Mouse (Mus musculus) spleen, postnatal 14 days (tissue): ENCODE measurements around the gene Myo1e.

Source experiments
- DNase-seq, 2 experiments: peaks; one replicate each; pipeline ENCODE4 v3.0.0; 2021 to 2022; ENCODE audit warnings: low spot score in 2 of 2

The Myo1e gene

DNA sequence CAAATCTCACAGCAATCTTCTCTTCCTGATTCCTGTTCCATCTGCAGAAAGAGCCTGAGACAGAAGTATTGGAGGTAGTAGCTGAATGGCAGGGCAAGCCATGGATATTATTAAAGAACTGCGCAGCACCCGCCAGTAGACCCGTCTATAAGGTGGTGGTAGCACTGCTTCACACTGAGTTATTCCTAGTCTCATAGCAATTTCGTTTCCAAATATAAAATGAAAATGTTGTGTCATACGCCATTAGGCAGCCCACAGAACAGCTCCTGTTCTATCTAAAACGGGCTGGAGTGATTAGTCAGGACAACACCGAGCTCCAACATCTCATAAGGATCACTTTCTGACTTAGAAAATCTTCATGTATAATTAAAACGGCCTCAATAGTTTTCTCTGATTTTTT is 157.6 kb downstream of the Myo1e start:
- no peak for DNase-seq

DNA sequence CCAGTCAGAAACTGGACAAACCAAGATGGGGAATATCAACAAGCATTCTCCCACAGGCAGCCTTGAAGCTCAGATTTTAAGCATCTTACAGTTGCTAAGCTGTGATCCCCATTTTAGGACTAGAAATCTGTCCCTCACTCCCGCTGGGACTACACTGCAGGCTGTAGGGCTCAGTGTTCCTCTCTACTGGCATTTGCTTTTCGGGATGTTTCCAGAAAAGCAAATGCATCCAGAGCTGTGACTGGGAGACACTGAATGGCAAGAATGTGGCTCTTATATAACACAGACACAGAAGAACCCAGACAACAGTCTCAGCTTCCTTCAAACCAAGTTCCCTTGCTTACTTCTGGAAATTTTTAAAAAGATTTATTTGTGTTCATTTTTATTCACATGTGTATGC is 158.8 kb downstream of the Myo1e start:
- DNase-seq = no peak

DNA sequence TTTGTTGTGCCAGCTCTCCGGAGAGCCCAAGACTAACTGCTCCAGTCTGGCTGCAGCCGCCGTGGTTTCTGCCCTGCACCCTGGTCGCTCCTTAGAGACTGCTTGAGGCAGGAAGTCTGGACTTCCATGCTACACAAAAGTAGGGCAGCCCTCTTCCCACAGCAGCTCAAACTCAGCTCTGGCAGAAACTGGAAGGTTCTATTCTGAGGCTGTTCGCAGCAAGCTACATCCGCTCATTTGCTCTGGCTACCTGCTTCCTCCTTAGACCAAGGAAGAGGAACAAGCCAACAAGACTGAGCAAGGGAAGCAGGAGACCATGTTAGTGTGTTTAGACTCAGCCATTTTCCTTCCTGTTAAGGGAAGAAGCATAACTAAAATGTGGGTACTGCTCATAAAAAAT is 159.7 kb downstream of the Myo1e start:
- no peak for DNase-seq

DNA sequence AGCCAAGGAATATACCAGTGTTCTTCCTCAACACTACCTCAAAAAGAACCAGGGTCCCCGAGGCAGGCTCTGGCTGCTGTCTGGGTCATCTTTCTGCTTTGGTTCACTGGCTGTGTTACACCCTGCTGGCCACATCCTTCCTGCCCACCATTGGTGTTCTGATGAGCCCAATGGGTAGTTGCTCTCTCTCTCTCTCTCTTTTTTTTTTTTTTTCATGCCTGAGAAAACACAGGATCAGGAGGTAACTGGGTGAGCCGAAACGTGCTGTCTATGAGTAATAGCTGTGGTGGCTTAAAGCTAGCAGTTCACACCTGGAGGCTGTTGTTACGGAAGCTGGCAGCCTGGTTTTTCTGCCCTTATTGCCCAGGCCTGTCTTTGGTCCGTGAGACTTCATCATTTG is 164.5 kb downstream of the Myo1e start:
- no peak for DNase-seq

DNA sequence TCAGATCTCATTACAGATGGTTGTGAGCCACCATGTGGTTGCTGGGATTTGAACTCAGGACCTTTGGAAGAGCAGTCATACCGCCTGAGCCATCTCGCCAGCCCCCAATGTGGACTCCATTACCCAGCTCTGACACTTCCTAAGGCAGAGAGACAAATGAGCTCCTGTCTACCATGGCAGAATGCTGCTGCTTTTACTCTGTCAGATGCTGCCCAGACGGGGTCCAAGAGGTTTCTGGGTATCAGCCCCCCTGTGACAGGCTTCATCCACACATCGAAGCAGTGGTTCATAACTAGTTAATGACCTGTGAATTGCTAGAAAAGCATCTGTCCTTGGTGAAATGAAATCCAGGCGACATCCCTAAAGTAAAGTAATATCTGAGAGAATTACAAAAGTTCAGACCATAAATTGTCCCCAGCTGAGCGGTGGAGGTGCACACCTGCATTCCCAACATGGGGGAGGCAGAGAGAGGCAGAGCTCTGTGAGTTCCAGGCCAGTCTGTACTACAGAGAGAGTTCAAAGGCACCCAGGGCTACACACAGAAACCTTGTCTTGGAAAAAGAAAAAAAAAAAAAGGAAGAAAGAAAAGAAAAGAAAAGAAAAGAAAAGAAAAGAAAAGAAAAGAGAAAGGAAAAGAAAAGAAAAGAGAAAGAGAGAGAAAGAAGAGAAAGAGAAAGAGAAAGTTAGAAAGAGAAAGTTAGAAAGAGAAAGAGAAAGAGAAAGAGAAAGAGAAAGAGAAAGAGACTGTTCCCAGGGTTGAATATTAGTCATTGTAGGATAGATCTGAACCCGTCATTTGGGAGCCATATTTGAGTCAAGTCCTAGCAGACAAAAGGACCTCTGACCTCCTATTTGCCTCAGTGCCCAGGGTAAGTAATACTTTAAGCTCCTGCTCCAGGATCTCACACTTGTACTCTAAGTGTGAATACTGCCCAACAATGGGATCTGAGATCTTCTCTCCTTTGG is 172.6 kb downstream of the Myo1e start:
- no peak for DNase-seq

DNA sequence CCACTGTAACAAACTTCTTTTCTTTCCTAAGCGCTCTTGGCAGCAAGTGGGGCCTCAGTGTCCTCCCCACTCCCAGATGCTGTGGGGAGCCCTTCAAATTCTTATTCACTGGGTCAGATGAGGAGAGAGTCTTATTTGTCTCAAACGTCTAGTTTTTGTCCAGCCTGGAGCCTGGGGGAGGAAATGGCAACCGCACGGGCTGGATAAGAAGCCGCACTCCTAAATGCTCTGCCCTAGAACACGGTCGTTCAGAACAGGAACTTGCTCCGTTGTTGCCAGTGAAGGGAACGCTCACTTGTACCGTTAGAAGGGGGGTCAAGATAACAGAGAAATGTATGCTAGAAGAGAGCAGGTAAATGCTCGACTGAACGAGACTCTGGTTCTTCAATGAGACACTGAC is 174.9 kb downstream of the Myo1e start:
- DNase-seq = no peak

DNA sequence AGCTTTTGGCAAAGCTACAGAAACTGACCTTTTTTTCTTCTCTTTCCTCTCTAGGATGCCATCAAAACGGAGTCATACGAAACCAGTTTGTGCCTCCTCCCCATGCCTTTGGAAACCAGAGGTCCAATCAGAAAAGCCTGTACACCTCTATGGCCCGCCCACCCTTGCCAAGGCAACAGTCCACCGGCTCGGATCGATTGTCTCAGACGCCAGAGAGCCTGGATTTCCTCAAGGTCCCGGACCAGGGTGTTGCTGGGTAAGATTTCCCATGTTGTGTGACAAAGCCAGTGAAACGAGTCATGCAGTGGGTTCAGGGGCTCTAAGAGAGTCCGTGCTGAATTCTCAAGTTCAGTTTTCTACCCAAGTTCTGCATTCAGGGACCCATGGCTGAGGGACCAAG is 176.6 kb downstream of the Myo1e start:
- DNase-seq = no peak

DNA sequence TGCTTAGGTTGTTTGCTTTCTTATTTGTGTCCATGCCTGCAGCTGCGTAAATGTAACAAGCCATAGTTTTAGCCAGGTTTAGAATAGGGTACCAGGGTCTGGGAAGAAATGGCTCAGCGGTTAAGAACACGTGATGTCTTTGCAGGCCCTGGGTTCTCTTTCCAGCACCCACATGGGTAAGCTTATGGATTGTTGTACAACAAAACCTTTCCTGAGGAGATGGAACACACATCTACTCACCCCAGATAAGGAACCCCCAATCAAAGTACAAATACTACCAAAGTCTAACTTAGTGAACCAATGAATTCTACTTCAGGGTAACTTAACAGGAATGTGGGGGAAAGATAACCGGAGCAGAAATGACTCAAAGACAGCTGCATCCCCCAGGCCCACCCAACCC is 177.3 kb downstream of the Myo1e start:
- no peak for DNase-seq

DNA sequence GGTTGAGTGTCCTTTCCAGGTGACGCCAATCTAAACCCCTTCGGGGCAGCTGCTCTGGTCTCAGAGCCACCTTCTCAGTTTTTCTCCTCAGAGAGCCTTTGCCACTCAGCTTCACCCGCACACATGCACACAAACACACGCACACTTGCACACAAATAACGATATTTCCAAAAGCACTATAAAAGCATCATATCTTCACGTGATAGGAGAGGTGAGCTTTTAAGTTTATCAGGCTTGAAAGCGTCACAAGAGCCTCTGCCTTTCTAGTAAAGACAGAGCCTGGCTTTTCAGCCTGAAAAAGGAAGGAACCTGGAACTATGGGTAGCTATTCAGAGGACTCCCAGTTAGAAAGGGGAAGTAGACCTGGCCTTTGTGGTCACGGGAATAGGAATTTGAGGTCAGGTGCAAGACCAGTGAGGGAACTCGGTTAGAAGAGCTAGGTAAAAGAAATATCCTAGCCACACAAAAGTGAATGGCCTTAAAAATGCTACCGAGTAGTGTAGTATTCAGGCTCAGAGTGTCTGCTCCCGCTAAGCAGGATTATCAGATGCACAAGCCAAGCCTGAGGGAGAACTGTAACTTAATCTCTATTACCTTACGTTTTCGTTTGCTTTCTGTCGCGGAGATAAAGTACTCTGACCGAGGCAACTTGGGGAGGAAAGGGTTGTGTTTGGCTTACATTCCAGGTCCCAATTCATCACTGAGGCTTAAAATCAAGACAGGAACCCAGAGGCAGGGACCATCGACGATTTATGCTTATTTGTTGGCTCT is 178.0 kb downstream of the Myo1e start:
- DNase-seq = no peak

DNA sequence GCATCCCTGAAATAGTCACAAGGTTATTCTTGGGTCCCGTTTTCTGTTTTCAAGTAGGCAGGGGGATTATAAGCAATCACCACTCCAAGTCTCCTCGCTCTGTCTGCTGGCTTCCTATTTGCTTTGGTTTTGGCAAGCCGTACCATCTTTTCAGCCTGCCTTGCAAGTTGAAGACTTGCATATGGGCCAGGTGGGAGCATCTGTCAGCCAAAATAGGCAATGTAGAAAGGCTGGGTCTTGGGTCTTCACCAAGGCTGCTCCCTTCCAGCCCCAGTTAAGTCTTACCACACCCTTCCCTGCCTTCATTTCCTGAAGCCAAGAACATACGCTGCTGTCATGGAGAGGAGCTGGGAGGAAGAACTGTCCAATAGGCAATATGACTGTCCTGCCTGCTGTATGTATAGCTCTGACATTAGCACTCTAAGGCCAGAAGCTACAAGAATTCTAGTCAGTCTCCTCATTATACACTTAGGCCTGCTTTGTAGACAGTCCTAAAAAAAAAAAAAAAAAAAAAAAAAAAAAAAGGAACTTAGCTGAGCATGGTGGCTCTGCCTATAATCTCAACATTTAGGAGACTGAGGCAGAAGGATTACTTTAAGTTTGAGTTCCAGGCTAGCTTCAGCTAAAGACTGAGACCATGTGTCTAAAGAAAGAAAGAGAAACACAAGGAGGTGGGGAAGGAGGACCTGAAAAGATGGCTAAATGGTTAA is 180.4 kb downstream of the Myo1e start:
- DNase-seq = no peak

DNA sequence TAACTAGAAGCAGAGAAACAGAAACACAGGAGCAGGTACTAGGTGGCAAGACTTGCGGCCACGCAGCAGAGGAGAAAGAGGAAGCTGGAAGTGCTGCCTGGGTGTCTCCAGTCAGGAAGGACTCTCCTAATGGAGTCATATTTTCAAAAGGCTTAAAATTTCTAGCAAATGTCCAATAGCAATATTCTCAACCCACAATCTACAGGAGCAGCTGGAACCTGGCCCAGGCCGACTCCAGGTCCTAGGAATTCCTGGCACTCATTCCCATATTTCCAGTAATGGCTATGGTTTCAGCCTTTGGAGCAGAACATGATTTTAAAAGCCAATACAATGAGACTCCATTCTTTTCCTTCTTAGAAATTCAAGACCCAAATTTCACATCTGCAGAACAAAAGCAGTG is 182.4 kb downstream of the Myo1e start:
- no peak for DNase-seq

DNA sequence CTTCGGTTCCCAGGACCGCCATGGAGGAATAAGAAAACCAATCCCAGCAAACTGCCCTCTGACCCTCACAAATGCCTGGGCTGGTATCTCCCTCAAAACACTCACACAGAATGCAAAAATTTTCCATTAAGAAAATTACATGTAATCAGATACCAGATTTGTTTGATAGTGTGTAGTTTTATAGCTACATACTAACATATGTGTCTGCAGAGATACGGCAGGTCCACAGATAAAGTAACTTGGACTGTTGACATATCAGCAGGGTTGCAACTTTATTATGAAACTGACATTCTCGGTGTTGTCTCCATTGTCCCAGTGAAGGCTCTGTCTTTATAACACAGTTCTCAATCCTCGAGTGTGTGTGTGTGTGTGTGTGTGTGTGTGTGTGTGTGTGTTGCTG is 183.9 kb downstream of the Myo1e start:
- no peak for DNase-seq

DNA sequence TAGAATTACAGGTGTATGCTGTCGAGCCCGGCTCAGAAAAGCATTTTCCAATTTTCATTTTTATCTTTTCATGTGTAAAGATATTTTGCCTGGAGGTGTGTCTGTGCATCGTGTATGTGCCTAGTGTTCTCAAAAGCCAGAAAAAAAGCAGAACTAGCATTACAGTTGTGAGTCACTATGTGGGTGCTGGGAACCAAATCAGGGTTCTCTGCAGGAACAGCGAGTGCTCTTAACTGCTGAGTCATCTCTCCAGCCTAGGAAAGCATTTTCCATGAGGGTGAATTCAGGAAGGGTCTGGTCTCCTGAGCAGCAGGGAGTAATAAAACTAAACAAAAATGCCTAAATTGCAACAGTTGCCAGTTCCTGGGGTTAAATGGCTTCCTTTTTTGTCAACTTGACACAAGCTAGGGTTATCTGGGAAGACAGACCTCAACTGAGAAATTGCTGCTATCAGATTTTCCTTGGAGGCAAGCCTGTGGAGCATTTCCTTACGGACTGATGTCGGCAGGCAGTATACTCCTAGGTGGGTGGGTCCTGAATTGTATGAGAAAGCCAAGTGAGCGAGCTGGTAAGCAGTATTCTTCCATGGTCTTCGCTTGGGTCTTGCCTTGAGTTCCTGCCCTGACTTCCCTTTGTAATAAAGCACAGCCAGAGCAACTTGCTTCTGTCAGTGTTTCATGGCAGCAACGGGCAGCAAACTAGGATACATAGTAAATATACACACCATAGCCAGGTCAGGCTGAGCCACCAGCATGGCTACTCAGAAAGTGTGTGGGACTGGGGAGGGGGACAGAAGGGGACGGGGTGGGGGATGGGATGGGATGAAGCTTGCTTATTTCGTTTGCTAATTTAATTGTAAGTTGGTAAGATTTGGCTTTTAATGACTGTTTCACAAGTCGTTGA is 184.8 kb downstream of the Myo1e start:
- no peak for DNase-seq

DNA sequence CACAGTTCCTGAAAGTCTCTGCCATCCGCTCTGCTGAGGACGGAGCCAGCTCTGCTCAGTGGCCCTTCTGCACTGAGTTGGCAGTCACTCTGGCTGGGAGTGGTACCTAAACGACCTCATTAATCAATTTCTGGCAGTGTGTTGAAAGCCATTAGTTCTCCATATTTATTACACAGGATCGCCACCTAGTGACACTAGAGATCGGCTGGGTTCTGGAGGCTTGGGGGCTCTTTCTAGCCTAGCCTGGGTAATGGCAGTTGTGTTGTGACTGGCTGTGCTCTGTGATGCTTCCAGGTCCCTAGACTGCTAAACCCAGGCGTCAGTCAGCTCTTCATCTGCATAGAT is 185.4 kb downstream of the Myo1e start:
- DNase-seq = no peak

DNA sequence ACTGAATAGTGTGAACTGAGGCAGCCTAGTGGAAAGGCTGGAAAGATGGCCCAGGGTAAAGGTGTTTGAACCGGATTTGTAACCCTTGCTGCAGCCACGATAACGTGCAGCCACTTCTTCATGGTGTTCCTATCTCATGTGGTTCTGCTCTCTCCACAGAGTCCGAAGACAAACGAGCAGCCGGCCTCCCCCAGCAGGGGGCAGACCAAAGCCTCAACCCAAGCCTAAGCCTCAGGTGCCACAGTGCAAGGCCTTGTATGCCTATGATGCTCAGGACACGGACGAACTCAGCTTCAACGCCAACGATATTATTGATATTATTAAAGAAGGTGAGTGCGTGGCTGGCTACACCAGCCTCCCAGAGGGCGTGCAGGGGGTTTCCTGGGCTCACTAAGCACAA is 188.5 kb downstream of the Myo1e start:
- no peak for DNase-seq

DNA sequence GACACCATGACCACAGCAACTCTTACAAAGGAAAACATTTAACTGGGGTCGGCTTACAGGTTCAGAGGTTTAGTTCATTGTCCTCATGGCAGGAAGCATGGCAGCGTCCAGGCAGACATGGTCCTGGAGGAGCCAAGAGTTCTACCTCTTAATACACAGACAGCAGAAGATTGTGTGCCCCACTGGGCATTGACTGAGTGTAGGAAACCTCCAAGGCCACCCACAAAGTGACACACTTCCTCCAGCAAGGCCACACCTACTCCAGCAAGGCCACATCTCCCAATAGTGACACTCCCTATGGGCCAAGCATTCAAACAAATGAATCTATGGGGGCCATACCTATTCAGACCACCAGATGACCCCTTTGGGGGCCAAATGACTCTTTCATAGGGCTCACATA is 188.9 kb downstream of the Myo1e start:
- no peak for DNase-seq

DNA sequence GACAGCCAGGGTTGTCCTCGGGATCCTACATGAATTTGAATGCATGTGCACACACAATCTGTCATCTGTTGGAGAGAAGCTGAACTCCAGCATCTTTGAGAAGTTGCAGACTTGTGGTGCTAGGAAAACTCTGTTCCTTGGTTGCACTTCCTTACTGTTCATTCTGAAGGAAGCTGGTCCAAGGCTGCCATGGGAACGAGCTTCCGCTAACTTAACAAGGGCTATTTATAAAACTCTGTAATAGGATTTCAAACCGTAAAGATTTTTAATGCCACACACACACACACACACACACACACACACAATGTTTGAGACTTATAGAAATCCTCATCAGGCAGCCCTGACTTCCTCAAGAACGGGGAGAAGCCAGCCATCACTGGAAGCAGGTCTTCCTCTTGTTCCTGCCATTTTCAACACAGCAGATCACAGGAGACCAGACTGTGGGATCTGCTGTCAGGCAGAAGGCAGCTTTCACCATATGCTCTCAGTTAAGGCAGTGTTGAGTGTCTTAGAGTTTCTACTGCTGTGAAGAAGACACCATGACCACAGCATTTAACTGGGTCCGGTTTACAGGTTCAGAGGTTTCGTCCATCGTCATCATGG is 194.9 kb downstream of the Myo1e start:
- no peak for DNase-seq

DNA sequence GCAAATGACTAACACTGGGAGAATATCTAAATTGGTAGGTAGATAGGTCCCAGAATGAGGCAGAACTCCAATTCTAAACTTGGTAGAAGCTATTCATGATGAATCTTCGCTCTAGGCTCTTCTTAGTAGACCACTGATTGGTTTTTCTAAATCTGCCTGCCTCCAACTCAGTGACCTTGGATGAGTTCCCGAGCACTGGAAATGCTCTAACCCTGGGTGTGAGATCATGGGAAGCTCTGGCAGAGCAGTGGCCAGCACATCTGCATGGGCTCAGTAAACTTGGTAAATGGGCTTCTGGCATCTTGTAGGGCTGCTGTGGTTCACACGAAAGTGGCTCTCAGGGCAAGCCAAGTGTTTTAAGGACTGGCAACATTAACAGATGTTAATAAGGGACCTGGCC is 199.4 kb downstream of the Myo1e start:
- DNase-seq = no peak

DNA sequence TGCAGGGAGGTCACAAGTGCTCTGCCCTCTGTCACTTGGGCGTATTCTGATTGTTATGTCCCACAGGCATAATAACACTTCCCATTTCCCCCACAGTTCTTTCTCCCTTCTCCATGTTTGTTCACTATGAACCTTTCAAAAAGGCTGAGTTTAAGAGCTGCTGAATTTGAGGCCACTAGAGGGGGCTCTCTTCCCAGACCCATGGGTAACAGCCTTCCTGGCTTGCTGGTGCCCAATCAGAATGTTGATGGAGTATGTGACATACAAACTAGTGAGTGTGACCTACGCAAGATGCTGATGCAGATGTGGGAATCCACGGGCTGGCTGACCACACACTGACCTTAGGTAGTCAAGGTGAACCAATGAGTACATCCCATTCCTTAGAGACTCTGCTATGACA is 201.6 kb downstream of the Myo1e start:
- peak in 1 of 2 experiments; percentile 20 for DNase-seq

DNA sequence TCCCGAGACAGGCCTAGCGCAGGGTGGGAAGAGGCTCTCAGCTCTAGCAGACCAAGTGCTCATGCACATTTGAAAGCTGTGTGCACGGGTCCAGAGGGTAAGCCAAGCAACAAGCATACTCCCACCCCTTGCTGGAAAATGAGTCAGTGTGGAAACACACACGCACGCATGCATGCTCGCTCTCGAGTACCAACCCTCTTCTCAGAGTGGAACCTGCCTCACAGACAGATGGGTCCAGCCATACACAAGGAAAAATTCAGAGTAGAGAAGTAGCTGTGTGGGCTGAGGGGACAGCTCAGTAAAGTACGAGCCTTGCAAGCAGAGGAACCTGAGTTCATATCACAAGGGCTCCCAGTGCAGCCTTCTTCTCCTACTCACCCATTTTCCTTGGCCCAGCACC is 202.6 kb downstream of the Myo1e start:
- no peak for DNase-seq

DNA sequence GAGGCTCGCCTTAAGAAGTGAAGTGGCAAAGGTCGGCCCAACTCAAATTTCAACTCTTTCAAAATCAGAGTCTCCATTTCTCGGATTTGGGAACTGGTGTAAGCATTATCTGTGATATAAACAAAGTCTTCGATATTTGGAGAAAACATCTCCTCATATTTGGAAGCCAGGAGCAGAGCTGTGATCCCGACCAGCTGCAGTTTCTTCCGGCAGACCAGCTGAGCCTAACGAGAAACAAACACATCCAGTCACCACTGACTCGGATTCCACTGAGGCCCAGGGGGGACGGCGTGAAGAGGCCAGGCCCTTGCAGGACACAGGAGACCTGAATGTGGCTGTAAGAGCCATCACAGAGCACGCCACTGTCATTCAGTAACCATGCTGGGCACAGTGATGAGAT is 203.5 kb downstream of the Myo1e start:
- DNase-seq = no peak
